Mouse (Mus musculus) hindbrain, embryonic 16.5 days (tissue): ENCODE results near the gene Ahsg. TPM values are rescaled to one million over a fixed set of nuclear protein-coding genes. Genes with fewer than 3 reads are reported as not detected.

Experiments
- ATAC-seq: fragments of 200-750 bp; cut with Nextera tagmentation; 2 replicates; pipeline ENCODE4 v1.8.0; 2017; ENCODE audit warnings: moderate TSS enrichment, moderate library complexity
- H3K27ac ChIP-seq: fragments of 300-500 bp; sonication (generic); 2 replicates; pipeline ENCODE4 v1.5.1; 2014; ENCODE audit warnings: low read depth, mild to moderate bottlenecking, control low read depth, low read length, moderate library complexity
- H3K27me3 ChIP-seq: fragments of 300-500 bp; sonication (generic); replicated peaks from 2 replicates; pipeline ENCODE4 v1.6.1; 2014; ENCODE audit warnings: low read length; ENCODE audit not compliant: control insufficient read depth, insufficient read depth
- H3K36me3 ChIP-seq: fragments of 300-500 bp; sonication (generic); 2 replicates; pipeline ENCODE4 v1.6.1; 2014; ENCODE audit warnings: mild to moderate bottlenecking, low read length, moderate library complexity, mixed read lengths; ENCODE audit not compliant: control insufficient read depth, insufficient read depth
- H3K4me1 ChIP-seq: fragments of 300-500 bp; sonication (generic); 2 replicates; pipeline ENCODE4 v1.6.1; 2014; ENCODE audit warnings: low read depth, low read length; ENCODE audit not compliant: control insufficient read depth, insufficient read depth
- H3K4me2 ChIP-seq: fragments of 300-500 bp; sonication (generic); 2 replicates; pipeline ENCODE4 v1.6.1; 2014; ENCODE audit warnings: mild to moderate bottlenecking, low read length, control low read depth, moderate library complexity
- H3K4me3 ChIP-seq: fragments of 300-500 bp; sonication (generic); 2 replicates; pipeline ENCODE4 v1.5.1; 2014; ENCODE audit warnings: mild to moderate bottlenecking, low read length, control low read depth, moderate library complexity
- H3K9ac ChIP-seq: fragments of 300-500 bp; sonication (generic); 2 replicates; pipeline ENCODE4 v1.6.1; 2014; ENCODE audit warnings: low read depth, mild to moderate bottlenecking, control low read depth, low read length, moderate library complexity
- H3K9me3 ChIP-seq: fragments of 300-500 bp; sonication (generic); 2 replicates; pipeline ENCODE4 v1.6.1; 2014; ENCODE audit warnings: mild to moderate bottlenecking, low read length, moderate library complexity; ENCODE audit not compliant: control insufficient read depth
- WGBS: fragments of 180-500 bp; shearing (Covaris S2); extraction: QIAGEN DNeasy Blood & Tissue Kit; methylation state at CpG from one replicate; pipeline ENCODE4 v1.1.7; 2014; 5-methylcytosine and 5-hydroxymethylcytosine counted together
- polyA plus RNA-seq: library from polyadenylated mRNA; unstranded; fragments of >200 nt; fragmentation: Nextera tagmentation; extraction: Ambion mirVana; gene quantifications from 2 replicates; pipeline ENCODE4 v1.2.1, GENCODE M21; 2015

Ahsg gene
- polyA plus RNA-seq, 1 experiment from 2014 or later = not detected

DNA sequence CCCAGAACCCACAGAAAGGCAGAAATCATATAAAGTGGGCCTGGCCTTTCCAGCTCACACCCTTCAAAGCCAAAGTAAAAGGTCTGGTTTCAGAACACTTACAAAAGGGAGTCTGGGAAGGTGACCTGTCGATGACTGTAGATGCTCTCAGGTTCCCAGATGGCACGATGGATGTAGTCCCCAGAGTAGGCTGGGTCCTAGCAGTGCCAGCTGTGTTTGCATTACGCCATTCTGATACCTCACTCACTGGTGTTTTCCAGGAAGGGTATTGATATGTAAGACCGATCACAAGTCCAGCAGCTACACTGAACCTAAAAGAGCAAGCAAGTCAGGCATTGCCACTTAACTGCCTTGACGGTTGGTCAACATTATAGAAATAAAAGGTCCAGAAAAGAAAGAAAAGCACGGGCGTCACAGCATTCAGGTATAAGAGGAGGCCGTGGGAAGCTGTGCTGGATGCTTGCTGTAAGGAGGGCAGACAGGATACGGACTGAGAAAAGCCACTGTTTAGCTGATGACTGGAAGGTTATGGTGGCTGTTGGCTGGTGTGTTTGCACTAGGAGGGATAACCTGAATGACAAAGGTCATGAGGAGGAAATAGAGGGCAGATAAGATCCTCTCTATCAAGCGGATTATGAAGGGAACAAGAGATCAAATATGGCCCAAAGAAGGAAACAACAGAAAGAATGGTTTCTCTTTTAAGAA, 8.9 kb downstream of the Ahsg start:
- Histone ChIP-seq H3K36me3 (no peaks in the 10 kb centered on the region), H3K9me3 (no peaks in the 10 kb centered on the region), H3K27ac (no peak overlapping the region), H3K4me1 (no peaks in the 10 kb centered on the region), H3K4me3 (no peak overlapping the region), H3K9ac (no peak overlapping the region), H3K27me3 (no peaks in the 10 kb centered on the region), H3K4me2 (no peak overlapping the region)
- ATAC-seq = no peak
- 85% methylated on average over 10 of the region's 10 CpGs for WGBS

DNA sequence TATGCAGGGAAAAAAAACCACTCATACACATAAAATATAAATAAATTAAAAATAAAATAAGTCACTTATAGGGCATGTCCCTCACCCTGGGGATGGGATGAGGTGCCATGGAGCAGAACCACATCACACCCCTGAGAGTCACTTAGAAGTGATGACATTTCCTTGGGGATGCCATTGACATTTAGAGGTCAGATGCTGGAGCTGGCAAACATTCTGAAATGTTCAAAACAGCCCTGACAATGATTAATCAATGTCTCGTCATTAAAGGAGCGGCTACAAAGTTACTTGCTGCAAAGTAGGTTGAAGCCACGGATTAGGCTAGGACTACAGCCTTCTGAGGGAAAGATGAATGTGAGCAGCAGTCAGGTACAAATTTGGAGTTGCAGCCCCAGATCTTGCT, 10.2 kb downstream of the Ahsg start:
- Histone ChIP-seq H3K4me2 (no peak overlapping the region), H3K27ac (no peak overlapping the region), H3K9me3 (no peaks in the 10 kb centered on the region), H3K27me3 (no peaks in the 10 kb centered on the region), H3K4me3 (no peak overlapping the region), H3K4me1 (no peaks in the 10 kb centered on the region), H3K36me3 (no peaks in the 10 kb centered on the region), H3K9ac (no peak overlapping the region)
- no peak for ATAC-seq
- WGBS = 81% methylated on average over 3 of the region's 3 CpGs

GRCm38 (mm10) chr16:22909290-22909689, 18.2 kb downstream of the Ahsg start:
- no peaks in the 10 kb centered on the region for H3K9me3 ChIP-seq
- no peak for ATAC-seq
- no peaks in the 10 kb centered on the region for H3K36me3 ChIP-seq
- H3K4me1 ChIP-seq = no peaks in the 10 kb centered on the region
- no peak overlapping the region for H3K4me3 ChIP-seq
- WGBS = 96% methylated on average over 6 of the region's 6 CpGs
- no peak overlapping the region for H3K4me2 ChIP-seq
- H3K27ac ChIP-seq = no peak overlapping the region
- no peaks in the 10 kb centered on the region for H3K27me3 ChIP-seq
- no peak overlapping the region for H3K9ac ChIP-seq

- no peak overlapping the region for H3K4me2 ChIP-seq
- H3K9me3 ChIP-seq = no peaks in the 10 kb centered on the region
- H3K27me3 ChIP-seq = no peaks in the 10 kb centered on the region
- no peak overlapping the region for H3K4me3 ChIP-seq
- 84% methylated on average over 3 of the region's 3 CpGs for WGBS
- no peak overlapping the region for H3K27ac ChIP-seq
- no peaks in the 10 kb centered on the region for H3K36me3 ChIP-seq
- H3K4me1 ChIP-seq = no peaks in the 10 kb centered on the region
- no peak for ATAC-seq
- no peak overlapping the region for H3K9ac ChIP-seq
Measured at GRCm38 (mm10) chr16:22911986-22912385, 20.9 kb downstream of the Ahsg start.

DNA sequence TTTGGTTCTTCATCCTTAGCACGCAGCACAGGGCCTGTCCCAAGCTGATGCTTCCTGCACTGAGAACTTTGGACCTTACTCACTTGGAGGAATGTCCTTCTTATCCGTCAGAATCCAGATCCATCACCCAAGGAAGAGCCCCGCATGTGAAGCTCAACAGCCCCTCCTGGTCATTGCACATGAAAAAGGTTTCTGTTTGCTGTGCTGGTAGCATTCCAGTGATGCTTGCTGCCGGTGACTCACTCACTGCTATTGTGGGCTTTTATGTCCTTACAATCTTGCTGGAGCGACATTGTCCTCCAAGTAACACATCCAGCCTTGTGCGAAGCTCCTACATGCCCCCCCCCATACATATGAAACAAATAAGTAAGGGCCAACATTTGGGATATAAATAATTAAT, 21.8 kb downstream of the Ahsg start:
- WGBS = 81% methylated on average over 6 of the region's 6 CpGs
- no peaks in the 10 kb centered on the region for H3K9me3 ChIP-seq
- no peak overlapping the region for H3K9ac ChIP-seq
- no peak overlapping the region for H3K27ac ChIP-seq
- no peaks in the 10 kb centered on the region for H3K4me1 ChIP-seq
- no peak overlapping the region for H3K4me2 ChIP-seq
- H3K4me3 ChIP-seq = no peak overlapping the region
- no peak for ATAC-seq
- H3K27me3 ChIP-seq = no peaks in the 10 kb centered on the region
- no peaks in the 10 kb centered on the region for H3K36me3 ChIP-seq

- H3K9me3 ChIP-seq = no peaks in the 10 kb centered on the region
- ATAC-seq = no peak
- H3K9ac ChIP-seq = no peak overlapping the region
Measured at GRCm38 (mm10) chr16:22914276-22914675, 23.2 kb downstream of the Ahsg start.

GRCm38 (mm10) chr16:22918034-22918433, 27.0 kb downstream of the Ahsg start, which contains the start of gene Fetub:
Gene Fetub, plus strand, starts transcription at chr16:22918334.
- H3K9me3 ChIP-seq = no peaks in the 10 kb centered on the region
- no peak within 1 kb of the TSS for H3K9ac ChIP-seq
- H3K27me3 ChIP-seq = no peaks in the 10 kb centered on the region
- 89% methylated on average over 5 of the region's 5 CpGs for WGBS
- H3K4me2 ChIP-seq = no peak within 1 kb of the TSS
- no peaks in the 10 kb centered on the region for H3K36me3 ChIP-seq
- H3K4me1 ChIP-seq = no peaks in the 10 kb centered on the region
- no peak for ATAC-seq
- H3K27ac ChIP-seq = no peak within 1 kb of the TSS
- H3K4me3 ChIP-seq = no peak within 1 kb of the TSS

More at GRCm38 (mm10) chr16:22914276-22914675, 23.2 kb downstream of the Ahsg start:
- Histone ChIP-seq H3K27ac (no peak overlapping the region), H3K4me2 (no peak overlapping the region), H3K4me1 (no peaks in the 10 kb centered on the region), H3K36me3 (no peaks in the 10 kb centered on the region), H3K27me3 (no peaks in the 10 kb centered on the region), H3K4me3 (no peak overlapping the region)

DNA sequence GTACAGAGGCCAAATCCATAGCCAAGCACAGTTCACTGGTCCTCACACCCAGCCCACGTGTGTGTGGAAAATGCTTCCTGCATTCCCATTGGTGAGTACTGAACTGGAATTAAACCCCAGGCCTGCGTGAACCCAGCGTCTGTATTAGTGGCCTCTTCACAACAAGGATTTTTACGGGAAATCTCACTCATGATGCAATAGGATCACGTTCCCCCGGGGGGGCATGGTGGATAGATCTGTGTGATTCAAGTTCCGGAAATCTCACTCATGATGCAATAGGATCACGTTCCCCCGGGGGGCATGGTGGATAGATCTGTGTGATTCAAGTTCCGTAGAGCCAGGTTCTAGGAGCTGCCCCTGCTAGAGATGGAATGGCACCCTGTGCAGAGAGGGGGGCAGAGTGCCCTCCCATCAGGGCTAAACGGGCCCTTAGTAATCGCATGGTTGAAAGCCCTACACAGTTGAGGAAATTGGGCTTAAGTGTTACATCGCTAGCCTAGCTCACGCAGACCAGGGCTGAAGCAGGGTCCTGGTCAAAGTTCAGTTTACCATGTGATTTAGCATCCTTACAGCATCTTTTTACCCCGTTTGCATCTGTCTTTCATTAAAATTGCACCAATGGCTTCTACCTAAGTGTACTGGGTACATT, 27.7 kb downstream of the Ahsg start:
- WGBS = 75% methylated on average over 15 of the region's 15 CpGs
- H3K4me2 ChIP-seq = no peak overlapping the region
- no peaks in the 10 kb centered on the region for H3K9me3 ChIP-seq
- H3K4me1 ChIP-seq = no peaks in the 10 kb centered on the region
- no peak overlapping the region for H3K4me3 ChIP-seq
- H3K27ac ChIP-seq = no peak overlapping the region
- no peaks in the 10 kb centered on the region for H3K36me3 ChIP-seq
- no peak for ATAC-seq
- H3K27me3 ChIP-seq = no peaks in the 10 kb centered on the region
- no peak overlapping the region for H3K9ac ChIP-seq

DNA sequence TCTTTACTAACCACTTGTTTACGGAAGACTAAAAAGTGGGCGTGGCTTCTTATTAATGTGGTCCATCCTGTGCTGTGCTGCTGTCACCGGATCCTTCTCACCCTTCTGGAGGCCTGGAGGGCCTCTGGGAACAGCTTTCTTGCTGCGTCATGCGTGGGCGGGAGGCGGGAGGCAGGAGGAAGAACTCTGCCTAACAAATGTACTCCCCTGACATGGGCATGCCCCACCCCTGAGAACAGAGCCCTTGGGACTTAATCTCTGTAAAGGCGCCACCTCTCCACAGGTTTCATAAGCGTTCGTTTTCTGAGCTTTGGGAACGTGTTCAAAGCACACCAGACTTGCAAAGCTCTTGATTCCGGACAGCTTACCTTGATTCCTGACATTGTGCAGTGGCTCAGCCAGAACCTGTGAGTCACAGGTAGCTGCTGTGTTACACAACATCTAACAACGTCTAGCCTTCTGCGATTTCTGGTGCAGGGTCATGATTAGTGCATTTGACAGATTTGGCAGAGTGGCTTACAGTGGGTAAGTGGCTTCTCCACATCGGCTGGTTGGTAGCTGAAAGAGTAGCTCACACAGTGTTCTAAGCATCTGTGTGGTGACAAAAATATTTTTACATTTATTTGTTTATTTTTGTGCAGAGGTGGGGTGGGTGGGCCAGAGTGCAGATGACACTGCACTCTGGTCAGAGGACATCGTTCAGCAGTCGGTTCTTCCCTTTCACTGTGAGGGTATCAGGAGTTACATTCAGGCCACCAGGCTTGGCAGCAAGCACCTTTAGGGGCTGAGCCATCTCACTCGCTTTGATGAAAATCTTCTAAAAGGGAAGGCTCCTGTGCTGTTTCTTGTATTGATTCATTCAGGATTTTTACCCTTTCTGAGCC, 29.1 kb downstream of the Ahsg start:
- Histone ChIP-seq H3K27ac (no peak overlapping the region), H3K9ac (no peak overlapping the region), H3K4me1 (no peaks in the 10 kb centered on the region), H3K27me3 (no peaks in the 10 kb centered on the region), H3K36me3 (no peaks in the 10 kb centered on the region), H3K9me3 (no peaks in the 10 kb centered on the region), H3K4me2 (no peak overlapping the region), H3K4me3 (no peak overlapping the region)
- WGBS = 68% methylated on average over 18 of the region's 18 CpGs
- ATAC-seq = no peak
